Mouse (Mus musculus): ENCODE results near the gene Trappc6a.

DNA sequence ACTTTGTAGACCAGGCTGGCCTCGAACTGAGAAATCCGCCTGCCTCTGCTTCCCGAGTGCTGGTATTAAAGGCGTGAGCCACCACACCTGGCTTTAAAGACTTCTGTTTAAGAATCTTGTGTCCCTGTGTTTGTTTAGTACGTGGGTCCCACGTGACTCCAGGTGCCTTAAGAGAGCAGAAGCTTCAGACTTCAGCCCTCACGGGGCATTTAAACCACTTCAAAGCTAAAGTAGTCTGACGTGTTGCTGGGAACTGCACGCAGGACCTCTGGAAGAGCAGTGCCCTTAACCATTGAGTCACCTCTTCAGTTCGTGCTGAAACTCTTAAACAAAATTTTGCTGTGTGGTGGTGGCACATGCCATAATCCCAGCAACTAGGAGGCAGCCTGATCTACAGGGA is 41.2 kb downstream of the Trappc6a start:
- TF ChIP-seq CTCF (conservative IDR thresholded peaks at IDR 0.05; ENCODE audit: low read length) (no peak), POU5F1 (IDR thresholded peaks at IDR 0.05; ENCODE audit: borderline replicate concordance, low read length) (no peak), NANOG (IDR thresholded peaks at IDR 0.05; ENCODE audit: borderline replicate concordance, low read length) (no peak)

Data from E14TG2a.4 (cell line).